Mouse (Mus musculus) heart, postnatal 10 days (tissue): Measurements from ENCODE around the gene Camk2d. TPM values are rescaled to one million over a fixed set of nuclear protein-coding genes. Genes with fewer than 3 reads are reported as not detected.
A peak's percentile ranks its signal among the peaks of the same experiment; 100 is the strongest.

Source experiments
- DNase-seq, 2 experiments: peaks; one replicate each; pipeline ENCODE4 v3.0.0; 2021
- intact Hi-C: fragments of 180-260 bp; cut with DNase I; formaldehyde crosslinking; loops from one replicate; pipeline ENCODE4 v1.15.1; 2025
- total RNA-seq, 2 experiments: library from RNA; stranded (reverse); gene quantifications; 2 replicates each; pipeline ENCODE4 v1.2.3; 2021

Camk2d gene
- total RNA-seq, 2 experiments from 2014 or later: 187 to 196 TPM

DNA sequence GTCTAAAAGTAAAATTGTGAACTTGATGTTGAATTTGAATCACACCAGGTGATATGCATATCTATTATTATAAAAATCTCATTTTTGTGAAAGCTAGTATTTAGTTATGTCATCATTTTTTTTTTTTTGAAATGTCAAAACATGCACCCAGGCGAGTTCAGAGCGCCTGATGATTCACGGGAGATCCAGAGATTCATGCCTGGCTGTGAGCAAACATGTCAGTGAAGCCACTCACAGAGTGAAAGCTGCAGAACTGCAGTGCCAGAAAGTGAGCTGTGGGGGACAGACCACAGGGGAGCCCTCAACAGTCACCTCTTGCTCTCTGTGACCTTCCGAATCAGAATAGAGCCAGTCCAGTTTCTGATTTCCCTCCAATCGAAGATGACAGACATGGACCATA, 84.9 kb downstream of the Camk2d start:
- intact Hi-C loops: no loop called here
- DNase-seq: no peak

DNA sequence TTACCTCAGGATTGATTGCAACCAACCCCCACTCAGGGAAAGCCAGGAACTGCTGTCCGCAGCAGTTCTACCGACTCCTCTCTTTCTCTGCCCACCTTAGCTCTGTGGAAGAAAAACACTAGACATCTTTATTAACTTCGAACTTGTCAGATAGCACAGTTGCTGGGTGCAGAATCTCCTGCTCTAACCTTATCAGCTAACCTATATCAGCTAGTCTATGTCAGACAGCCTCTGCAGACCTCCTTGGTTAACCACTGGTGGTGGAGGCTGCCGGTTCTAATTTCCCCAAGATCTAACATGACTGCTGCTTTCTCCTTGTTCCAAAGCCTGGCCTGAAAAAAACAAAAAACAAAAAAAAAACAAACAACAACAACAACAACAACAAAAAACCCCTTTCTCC, 85.9 kb downstream of the Camk2d start:
- intact Hi-C loops: no loop called here
- DNase-seq: no peak

DNA sequence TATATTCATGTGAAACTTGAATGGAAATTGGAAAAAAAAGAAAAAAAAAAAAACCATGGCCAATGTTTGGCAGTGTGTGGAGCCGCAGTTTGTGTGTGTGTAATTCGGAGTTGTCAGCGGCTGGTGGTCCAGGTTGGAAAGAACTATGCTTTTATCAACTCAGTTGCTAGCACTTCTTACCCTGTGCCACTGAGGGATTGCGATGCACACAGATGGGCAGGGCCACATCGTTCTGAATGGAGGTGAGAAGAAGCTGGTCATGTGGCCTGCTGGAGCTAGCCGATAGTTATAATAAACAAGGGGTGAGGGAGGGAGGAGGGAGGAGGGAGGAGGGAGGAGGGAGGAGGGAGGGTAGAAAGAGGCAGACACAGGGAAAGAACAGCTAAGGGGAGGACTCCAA, 89.3 kb downstream of the Camk2d start:
- intact Hi-C loops: no loop called here
- no peak for DNase-seq

DNA sequence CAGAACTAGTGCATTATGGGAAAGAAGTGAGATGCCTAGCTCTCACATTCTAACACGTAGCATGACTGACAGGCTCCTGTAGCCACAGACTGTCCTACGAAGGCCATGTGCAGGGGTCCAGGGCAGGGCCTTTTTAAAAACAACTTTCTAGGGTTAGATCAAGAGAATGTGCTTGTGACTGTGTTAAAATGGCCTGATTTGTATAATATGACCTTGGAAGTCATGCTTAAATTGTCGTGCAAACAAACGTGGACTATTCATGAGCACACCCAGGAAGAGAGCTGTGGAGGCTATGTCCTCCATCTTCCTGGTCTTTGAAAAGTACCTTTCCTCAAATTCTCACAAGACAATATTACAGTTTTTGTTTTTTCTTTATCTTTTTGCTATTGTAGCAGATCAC, 91.0 kb downstream of the Camk2d start:
- no peak for DNase-seq
- intact Hi-C loops: no loop called here

DNA sequence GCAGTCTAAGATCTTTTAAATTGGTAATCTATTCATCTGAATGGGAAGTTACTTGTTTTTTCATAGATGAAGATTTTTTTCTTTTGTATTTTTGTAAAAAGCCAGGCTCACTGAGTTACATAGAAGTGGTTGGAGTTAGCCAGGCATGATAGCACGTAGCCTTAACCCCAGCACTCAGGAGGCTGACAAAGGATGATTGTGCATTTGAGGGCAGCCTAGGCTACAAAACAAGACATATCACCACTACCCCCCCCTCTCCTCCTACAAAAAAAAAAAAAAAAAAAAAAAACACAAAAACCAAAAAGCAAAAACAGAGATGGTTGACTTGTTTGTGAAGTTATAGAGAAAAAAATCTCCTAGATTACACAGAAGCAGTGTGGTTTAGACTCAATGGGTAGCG, 92.4 kb downstream of the Camk2d start:
- intact Hi-C loops: no loop called here
- no peak for DNase-seq

DNA sequence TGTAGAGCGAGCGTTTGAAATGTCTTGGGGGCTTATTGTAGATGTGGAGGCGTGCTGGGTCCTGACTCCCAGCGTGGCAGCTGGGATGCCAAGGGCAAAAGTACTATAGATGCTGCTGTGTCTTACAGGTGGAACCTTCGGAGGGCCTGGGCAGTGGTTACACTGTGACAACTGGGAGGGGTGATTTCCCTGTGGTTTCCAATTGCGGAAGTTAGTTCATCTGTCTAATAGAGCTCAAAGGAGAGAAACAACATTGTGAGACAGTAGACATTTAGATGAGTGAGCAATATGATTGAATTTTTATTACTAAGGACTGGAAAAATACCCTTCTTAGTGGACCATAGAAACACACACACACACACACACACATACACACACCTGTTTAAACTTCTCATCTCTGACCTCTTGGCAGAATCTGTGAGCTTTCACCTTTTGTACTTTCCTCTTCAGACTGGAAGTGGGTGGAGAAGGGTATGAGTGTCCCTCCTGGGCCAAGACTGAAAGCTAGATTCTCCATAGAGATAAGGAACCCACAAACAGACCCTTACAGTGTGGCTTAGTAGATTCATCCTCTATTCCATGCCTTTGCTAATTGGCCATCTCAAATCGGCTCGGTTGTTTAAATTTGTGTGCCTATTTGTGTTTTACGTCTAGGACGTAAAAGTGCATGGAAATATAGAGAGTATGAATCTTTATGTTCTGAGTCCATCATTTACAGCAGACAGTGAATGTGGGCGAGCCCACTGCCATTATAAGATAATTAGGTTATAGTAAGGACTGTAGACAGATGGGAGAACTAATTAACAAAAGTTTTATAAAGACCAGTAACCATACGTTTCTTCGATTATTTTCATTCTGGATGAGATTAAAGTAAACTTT, 94.8 kb downstream of the Camk2d start:
- no peak for DNase-seq
- intact Hi-C loops: loop anchor here (5.0 kb wide), 1 partner anchor 34 kb away; no protein-coding TSS in a partner anchor

DNA sequence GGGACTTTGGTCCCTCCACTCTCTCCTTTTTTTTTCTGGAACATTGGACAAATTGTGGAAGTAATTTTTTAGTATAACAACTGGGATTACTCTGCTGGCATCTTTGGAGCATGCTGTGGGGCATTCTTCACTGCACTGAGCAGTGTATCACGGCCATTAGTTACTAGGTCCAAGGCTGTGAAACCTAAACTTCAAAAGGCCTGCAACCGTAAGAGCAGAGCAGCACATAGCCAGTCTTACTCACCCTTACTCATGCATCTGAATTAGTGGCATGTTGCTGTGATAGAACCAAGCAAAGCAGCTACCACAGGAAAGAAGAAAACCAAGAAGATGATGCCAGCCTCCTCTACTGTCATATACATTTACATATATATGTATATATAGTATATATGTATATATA, 95.5 kb downstream of the Camk2d start:
- intact Hi-C loops: loop anchor here (5.0 kb wide), 1 partner anchor 34 kb away; no protein-coding TSS in a partner anchor
- no peak for DNase-seq

DNA sequence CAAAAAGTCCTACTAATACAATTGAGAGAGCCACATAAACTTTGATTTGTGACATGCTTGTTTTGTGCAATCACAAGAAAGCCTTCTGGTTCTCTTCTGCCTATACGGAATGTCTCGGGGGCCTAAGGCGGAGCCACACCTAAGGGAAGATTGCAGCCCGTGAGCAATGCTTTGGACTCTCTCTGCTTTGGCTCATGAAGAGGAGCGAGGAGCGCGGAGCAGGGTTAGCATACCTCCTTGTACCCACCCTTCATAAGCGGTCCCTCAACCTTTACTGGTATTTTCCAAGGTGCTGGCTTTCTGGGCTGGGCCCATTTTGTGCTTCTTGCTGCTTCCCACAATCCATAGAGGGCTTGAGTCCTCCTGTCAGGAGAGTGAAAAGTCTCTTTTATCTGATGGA, 96.7 kb downstream of the Camk2d start:
- peak; percentile 41 to 42 for DNase-seq
- intact Hi-C loops: loop anchor here (5.0 kb wide), 1 partner anchor 35 kb away; no protein-coding TSS in a partner anchor

DNA sequence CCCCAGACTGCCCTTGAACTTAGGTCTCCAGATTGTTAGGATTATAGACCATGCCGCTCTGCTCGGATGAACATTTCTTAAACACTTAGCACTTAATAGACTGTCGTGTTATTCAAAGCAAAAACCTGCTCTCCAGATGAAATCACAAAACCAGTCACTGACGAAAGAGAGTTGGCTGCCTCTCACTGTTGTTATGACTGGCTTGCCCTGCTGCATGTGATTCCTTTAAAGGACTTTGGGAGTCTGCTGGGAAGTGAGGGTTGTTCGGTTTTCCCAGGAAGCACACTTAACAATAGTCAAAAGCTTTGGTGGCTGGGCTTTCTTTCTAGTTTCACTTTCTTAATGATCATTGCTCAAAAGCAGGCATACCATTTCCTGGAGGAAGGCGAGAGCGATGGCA, 97.2 kb downstream of the Camk2d start:
- DNase-seq: peak; percentile 64 to 71
- intact Hi-C loops: loop anchor here (5.0 kb wide), 1 partner anchor 36 kb away; no protein-coding TSS in a partner anchor

DNA sequence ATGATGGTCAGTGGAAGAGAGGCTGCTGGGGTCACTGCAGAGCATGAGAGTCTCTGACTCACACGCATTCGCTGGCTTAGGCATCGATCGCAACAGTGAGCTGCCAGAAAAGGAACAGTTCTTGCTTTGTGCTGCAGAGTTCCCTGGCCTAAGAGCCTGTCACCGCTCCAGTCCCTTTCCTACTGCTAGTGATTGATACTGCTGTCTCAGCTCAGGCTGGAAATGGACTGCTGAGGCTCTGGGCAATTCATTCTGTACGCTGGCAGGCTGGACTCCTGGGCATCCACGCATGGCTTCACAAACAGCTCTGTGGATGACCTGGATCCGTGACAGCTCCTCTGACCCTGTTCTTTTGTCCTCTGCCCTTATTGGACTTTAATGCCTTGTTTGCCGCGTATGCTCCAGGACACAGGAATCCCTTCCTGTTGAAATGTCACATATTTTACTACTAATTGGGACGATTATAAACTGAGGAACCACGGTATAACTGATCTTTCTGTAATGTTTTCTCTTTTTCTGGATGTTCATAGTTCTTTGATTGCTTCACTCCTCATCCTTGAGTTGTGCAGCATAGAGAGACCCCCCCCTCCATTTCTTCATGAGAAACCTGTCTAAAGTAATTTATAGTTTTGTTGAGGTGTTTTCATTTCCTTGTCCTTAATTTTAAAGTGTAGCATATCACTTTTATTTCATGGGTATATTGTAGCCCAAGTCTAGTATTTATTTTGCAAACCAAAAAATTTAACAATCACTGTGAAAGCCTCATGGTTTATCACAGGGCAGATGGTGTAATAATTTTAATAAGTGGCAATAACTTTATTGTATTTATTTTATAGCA, 99.6 kb downstream of the Camk2d start:
- intact Hi-C loops: loop anchor here (2.0 kb wide), 2 partner anchors 75 to 99 kb away; partner anchors contain the start of gene Camk2d

DNA sequence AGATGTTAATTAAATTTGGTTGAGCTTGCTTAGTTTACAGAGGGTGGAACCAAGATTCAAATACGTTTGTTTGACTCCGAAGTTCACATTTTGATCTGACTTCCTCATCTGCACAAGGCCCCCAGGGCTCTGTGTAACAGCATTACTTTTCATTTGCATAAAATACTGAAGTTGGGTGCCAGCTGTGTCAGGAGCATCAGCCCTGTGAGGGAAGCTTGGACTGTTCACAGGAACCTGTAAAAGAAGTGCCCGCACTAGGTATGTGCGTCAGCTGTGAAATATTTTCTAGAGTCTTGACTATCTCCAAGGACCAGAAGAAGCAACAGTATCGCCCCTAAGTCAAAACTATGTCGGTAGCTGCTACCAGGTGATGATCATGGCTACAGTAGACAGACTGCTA, 100.5 kb downstream of the Camk2d start:
- intact Hi-C loops: loop anchor here (2.0 kb wide), 1 partner anchor 100 kb away; the partner anchor contains the start of gene Camk2d
- DNase-seq: peak in 1 of 2 experiments; percentile 16

More for the DNA sequence above, 99.6 kb downstream of the Camk2d start:
- DNase-seq: peak; percentile 81 to 85

DNA sequence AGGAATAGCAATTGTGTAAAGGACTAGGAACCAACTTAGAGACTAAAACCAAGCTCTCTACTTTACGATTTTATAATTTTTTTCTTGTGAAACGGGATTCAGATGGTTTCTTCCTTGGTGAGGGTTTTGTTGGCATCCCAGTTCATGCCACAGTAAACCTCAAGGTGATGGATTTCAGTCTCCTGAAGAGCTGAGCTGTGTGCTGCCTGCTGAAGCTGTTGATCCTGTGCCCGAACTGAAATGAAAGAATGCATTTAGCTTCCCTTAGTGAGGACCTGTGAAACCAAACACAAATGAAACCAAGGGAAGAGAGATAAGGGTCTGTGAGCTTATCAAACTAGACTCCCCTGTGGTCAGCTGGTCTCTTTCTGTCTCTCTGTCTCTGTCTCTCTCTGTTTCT, 103.6 kb downstream of the Camk2d start:
- DNase-seq: no peak
- intact Hi-C loops: no loop called here

DNA sequence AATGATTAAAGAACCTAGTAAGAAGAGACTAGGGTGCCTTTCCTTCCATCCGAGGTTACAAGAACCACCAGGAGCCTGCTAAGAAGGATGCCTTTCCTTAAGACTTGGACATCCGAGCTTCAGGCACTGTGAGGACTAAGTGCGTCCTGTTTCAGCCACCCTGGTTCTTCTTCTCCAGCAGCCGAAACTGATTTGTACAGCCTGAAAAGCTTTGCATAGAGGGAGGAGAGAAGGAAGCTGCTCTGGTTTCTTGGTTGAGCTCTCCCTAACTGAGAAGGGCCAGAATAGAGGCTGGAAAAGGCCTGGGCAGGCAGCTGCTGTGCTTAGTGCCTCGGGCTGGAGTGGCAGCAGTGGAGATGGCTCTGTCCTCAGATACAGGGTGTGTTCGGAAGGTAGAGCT, 105.0 kb downstream of the Camk2d start:
- no peak for DNase-seq
- intact Hi-C loops: no loop called here

DNA sequence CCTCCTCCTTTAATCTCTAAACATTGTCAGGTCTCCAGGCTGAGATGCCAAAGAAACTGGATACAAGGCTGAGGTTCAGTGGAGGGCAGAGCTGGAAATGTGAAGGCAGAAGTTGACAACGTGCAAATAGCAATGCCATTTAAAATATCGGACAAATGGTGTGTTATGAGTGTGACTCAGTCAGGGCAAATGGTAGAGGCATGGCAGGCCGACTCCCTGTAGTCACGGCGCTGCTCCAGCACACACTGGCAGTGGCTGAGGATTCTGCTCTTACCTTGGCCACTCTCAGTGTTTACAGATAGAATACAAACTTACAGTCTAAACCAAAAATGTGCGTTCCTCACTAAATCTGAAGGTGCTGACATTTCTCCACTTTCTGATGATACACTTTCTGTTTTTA, 105.5 kb downstream of the Camk2d start:
- intact Hi-C loops: no loop called here

DNA sequence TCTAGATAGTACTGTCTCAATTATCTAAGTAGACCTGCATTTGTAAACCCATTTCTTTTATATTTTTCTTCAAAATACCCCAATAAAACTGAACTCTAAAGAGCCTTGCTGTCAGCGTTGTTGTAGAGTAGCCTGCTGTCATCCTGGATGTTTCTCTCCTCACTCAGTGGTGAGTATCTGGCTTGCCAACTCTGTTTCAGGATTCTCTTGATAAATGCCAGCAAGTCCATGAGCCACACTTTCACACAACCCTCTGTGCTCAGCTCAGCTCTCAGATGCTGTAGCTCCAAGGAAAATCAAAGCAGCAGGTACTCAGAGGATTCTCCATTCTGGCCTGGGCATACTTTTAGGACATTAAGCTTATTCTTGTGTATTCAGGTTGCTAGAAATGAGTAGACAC, 109.4 kb downstream of the Camk2d start:
- intact Hi-C loops: no loop called here
- no peak for DNase-seq

More for the DNA sequence above, 105.5 kb downstream of the Camk2d start:
- DNase-seq: no peak

DNA sequence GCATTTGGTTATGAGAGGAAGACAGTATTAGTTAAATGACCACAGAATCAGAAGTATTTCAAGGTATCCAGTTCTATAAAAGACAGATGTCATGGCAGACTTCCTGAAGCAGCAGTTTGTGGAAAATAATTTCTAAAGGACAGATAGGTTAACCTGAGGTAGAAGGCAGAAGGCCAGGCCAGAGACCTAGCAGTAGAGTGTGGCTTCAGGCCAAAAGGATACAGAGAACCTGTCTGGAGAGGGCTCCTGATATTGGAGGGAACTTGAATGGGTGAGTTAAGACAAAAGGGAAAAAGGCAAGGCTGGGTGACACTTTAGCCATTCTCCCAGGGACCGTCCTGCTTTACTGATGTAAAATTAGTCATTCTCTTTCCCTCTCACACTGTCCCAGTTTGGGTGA, 118.2 kb downstream of the Camk2d start:
- intact Hi-C loops: no loop called here
- no peak for DNase-seq

DNA sequence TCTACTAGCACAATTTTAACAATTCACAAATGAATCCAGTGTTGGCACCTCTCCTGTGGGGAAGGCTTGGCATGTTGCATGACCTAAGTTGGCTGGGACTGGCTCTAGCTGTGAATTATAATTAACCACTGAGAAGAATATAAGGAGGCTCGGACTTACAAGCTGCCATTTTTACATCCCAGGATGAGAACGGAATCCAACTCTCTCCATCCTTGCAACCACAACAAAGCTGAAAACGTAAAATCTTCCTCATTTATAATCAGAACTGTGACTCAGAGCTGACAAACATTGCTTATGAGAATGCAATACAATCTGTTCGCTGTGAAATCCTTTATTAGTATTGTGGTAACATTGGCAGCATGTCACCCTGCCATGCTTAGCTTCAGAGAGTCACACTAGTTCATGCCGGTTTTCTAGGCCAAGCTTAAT, 126.9 kb downstream of the Camk2d start:
- intact Hi-C loops: no loop called here
- DNase-seq: peak; percentile 44 to 49

DNA sequence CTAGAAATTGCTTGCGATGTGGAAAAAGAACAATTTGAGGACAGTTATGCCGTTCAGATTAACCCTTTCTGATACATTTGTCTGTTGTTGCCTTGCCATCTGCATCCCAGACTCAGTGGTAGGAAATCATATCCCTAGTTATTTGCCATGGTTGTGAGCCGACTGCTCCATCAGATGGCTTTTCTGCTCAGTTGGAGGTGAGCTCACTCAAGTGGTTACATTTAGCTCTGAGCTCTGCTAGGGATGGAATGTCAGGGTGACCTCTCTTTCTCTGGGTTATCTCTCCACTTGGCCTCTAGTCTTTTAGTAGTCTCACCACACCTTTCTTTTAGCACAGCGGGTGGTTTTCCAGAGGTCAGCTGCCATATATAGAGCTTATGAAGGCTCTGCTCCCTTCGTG, 127.4 kb downstream of the Camk2d start:
- DNase-seq: peak; percentile 42 to 58
- intact Hi-C loops: no loop called here

DNA sequence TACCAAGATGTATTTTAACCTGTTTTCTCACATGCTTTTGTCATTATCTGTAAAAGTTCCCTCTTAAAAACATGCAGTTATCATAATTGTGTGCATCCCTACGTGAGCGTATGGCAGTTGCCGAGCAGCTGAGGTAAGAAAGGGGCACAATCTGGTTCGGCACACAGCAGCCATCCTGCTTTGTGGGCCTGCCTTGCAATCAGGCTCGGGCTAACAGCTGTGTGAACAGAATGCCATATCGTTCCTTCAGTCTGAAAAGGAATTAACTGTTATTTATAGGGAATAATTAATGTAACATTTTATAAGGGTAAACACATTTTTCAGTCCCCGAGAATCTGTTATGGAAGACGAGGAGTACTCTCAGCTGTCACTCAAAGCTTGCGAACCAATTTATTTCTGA, 129.5 kb downstream of the Camk2d start:
- no peak for DNase-seq
- intact Hi-C loops: no loop called here

DNA sequence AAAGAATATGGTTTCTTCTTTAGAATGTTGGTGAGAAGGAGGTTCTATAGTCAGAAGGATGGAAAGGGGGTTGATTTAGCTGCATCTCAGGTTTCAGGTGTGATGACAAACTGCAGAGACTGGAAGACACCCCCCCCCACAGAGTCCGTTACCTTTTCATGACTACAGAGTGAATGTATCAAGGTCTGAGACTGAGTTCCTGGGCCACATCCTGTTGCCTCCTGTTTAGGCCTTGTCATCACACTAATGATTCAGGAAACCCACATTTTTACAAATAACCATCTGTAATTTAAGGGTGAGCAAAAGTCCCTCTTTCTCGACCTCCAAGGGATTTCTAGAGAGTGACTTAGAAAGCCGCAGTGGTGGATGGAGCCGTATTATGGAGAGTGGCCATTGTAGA, 131.3 kb downstream of the Camk2d start:
- intact Hi-C loops: no loop called here
- DNase-seq: no peak

DNA sequence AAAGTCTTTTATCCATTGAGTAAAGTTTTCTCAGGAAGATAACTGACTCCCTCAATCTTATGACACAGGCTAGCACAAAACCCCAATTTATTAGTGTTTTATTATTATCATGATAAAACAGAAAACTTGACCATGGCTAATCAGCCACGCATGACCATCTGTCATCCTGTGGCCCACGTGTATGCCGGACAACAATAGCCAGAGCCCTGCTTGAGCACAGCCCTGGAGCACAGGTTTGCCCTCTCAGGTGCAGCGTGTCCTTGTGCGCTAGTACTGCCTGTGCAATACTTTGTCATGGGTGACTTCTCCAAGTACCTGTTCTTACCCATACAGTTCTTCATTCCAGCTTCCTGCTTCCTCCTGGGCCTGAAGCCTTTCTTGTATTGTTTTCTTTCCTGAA, 134.3 kb downstream of the Camk2d start:
- DNase-seq: no peak
- intact Hi-C loops: no loop called here
